Mouse (Mus musculus): ENCODE data around the gene Olfr136.

The Olfr136 gene

DNA sequence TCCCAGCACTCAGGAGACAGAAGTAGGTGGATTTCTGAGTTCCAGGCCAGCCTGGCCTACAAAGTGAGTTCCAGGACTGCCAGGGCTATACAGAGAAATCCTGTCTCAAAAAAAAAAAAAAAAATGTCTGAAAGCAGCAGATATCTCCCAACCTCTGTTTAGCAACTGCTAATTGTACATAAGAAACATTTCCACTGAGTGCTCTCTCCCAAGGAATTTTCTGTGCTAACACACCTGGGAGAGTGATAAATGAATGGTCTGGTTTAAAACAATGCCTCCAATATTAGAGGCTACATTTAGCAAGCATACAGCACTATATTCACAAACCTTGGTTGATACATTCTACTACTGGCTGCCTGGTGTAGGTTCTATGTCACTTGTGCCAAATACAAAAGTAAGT is at the start of gene Olfr136:
Gene Olfr136 (plus strand): TSS at position 301 of the 400 bp plus-strand sequence.
- no peak for DNase-seq (ENCODE audit: low spot score in 2 of 2)

DNA sequence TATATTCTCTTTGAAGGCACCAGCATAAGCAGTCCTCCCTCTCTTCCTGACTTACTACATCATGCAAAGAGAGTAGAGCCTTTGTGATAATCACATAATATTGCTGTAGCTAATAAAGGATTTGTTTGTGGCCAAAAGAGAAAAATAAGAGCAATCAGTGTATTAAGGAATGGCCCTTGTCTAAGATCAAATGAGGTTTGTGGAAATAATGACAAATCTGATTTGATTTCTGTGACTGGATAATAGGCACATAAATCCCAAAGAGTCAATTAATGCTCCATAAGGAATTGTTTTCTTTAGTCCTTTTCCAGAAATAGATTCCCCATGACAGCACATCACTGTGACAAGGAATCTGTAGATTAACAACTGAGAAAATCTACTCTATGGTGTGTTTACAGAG is 22.2 kb upstream of the Olfr136 start, which contains the start of gene Olfr137:
Gene Olfr137 (minus strand): TSS at position 101 of the 400 bp plus-strand sequence.
- no peak for DNase-seq (ENCODE audit: low spot score in 2 of 2)

Data from spleen, postnatal 36 days (tissue).